Mouse (Mus musculus) liver (tissue): ENCODE results near the gene Olfr362.
"Not testable (repeated sequence)": the region's sequence is repeated elsewhere in the genome, so short reads cannot be mapped to it uniquely, and the experiment has no call there.

Source experiments
- DNase-seq: peaks from one replicate; pipeline ENCODE4 v3.0.0-alpha.2; 2020; ENCODE audit warnings: mixed read lengths

The Olfr362 gene

GRCm38 (mm10) chr2:37117810-37118209 is at the start of gene Olfr362:
TSS of gene Olfr362 (minus strand) at chr2:37117910.
- no peak for DNase-seq

GRCm38 (mm10) chr2:37139022-37139421 is 21.3 kb upstream of the Olfr362 start, which contains the start of gene Olfr364-ps1:
TSS of gene Olfr364-ps1 (plus strand) at chr2:37139322.
- DNase-seq: no peak

GRCm38 (mm10) chr2:37089190-37089589 is 28.5 kb downstream of the Olfr362 start, which contains the start of gene Olfr361:
TSS of gene Olfr361 (minus strand) at chr2:37089290.
- DNase-seq: not testable (repeated sequence)

GRCm38 (mm10) chr2:37065446-37065845 is 52.3 kb downstream of the Olfr362 start, which contains the start of gene Olfr360:
TSS of gene Olfr360 (plus strand) at chr2:37065746.
- DNase-seq: no peak
